Mouse (Mus musculus): ENCODE results near the gene Atl3.

Atl3 gene

GRCm38 (mm10) chr19:7562601-7563129, 68.8 kb downstream of the Atl3 start:
- DNase-seq = no peak

DNA sequence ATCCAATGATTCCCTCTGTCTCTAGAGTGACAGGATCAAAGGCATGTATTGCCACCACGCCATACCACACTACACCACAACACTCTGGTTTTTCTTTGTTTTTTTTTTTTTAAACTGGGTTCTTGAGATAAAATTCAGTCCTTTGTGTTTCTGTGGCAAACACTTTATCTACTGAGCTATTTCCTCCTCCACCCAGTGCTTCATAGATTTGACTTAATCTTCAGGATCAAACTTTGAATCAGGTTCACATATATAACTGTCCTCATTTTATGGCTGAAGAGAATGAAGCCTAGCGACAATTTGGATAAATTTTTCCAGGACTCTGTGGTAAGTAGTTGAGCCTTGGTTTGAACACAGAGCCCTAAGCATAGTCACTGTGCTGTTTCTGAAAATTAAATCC, 69.8 kb downstream of the Atl3 start:
- DNase-seq = no peak

DNA sequence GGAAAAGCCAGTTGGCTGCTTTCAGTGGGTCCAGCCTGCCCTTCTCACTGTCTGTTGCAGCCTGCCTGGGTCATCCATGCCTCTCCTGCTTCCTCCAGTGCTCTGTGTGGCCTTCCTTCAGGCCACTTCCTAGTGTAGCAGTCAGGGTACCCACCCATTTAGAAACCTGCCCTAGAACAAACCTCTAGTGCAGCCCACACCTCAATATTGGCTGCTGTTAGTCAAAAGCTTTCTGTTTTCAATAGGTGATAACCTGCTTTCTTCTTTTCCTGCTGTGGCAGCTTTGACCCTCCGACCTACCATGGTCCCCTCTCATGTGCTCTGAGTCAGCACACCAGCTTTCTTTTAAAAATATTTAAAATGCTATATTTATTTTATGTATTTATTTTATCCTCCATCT, 70.6 kb downstream of the Atl3 start:
- no peak for DNase-seq

DNA sequence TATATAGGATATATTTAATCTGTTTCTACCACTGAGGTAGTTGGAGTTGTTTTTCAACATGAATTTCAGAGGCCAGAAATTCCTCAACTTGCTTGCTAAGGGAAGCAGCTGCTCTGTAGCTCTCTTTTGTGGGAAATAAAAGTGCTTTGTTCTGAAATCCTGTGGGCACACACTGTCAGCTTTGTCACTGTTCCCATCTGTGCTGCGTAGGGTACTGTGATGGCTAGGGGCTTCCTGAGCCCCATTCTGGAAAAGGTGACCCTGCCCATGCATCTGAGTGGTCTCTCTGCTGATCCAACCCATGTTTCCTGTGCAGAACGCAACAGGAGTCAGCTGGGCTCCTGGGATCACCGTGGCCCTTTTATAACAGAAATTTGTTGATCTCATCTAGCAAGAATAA, 73.0 kb downstream of the Atl3 start:
- no peak for DNase-seq

GRCm38 (mm10) chr19:7568364-7568763, 74.5 kb downstream of the Atl3 start:
- DNase-seq = no peak

DNA sequence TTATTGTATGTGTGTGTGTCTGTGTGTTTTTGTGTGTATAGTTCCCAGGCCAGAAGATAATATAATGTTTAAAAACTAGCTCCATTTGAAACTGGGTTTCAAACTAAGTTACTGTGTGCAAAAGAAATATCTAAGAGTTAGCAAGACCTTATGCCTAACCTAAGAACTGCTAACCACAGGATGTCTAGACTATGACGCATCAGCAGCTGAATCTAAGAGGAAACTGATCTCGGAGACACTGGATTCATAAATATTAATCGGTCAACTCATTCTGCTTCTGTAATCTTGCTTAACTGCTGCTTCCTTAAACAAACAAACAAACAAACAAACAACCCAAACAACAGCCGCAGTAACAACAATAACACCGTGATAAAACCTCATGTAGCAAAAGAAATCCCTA, 75.8 kb downstream of the Atl3 start:
- no peak for DNase-seq

GRCm38 (mm10) chr19:7576180-7576579, 82.3 kb downstream of the Atl3 start:
- DNase-seq = no peak

DNA sequence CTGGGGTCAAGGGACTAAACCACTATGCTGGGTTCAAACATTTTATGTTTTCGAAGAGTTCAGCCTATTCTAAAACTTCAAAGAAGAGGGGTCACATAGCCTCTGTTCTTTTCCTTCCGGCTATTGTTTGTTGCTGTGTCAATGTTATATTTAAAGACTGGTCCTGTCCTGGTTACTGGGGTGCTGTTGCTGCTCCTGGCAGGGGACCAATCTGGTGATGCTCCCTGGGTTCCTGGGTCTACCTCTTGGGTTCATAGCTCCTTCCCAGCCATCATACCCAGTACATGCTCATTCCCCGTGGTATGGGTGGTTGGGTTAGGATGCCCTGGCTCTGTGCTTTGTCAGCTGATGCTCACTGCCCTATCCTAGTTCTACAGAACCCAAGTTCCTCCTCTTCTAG, 83.9 kb downstream of the Atl3 start:
- DNase-seq = no peak

GRCm38 (mm10) chr19:7581042-7581441, 87.2 kb downstream of the Atl3 start:
- DNase-seq = no peak

DNA sequence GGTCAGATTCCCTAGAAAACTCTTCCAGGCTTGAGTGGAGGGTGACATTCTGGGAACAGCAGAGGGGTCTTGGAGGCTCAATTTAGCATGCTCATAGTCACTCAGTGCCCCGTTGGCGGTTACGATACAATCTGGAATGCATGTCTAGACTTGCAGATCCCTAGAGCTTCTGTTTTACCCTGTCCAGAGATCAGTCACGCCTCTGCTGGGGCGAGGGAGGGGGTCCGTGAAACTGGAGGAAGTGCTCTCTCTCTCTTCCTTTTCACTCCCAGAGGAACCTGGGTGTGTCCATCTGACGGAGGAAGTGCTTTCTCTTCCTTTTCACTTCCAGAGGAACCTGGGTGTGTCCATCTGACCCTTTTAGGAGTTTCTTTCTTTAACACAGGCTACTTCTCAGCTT, 89.3 kb downstream of the Atl3 start:
- DNase-seq = no peak

DNA sequence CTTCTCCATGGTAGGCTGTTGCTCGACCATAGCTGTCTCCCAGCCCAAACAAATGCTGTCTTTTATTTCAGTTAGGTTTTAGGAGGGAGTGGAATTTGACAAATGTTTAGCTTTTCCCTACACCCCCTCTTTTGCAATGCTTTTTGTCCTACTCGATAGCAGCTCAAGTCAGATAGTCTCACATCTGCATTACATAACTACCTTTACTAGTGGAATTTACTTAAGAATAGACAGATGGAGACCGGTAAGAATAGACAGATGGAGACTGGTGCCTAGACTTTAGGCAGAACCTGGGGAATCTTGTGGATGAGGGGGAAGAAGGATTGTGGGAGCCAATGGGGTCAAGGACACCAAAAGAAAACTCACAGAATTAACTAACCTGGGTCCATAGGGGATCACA, 89.8 kb downstream of the Atl3 start:
- DNase-seq = no peak

DNA sequence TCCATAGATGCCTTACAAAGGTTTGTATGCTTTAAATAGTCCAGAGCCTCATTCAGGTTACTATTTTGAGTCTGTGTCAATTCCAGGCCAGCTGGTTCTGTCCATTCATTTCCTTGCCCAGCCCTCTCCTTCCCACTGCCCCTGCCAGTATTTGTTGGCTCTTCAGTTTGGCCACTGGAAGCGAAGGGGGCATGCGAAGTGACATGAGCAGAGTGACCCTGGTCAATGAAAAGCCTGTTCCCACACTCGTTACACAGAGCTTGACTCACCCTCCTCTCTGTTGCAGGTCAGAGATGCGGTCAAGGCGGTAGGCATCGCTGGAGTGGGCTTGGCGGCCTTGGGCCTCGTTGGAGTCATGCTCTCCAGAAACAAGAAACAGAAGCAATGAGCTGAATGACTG, 91.4 kb downstream of the Atl3 start:
- DNase-seq = no peak

- DNase-seq = no peak
Observed at GRCm38 (mm10) chr19:7585764-7586163, 91.9 kb downstream of the Atl3 start.

Data from cerebellum, adult 18-20 months (tissue).